Mouse (Mus musculus) bone marrow, adult 2 months (tissue): ENCODE results near the gene Gm8765.
"Not testable (repeated sequence)": the region's sequence is repeated elsewhere in the genome, so short reads cannot be mapped to it uniquely, and the experiment has no call there.

Experiments
- CTCF ChIP-seq: fragments of 200-500 bp; IDR thresholded peaks from 2 replicates; pipeline ENCODE4 v1.5.1; 2011; ENCODE audit warnings: low read length, control low read depth; ENCODE audit not compliant: control insufficient read depth, insufficient read depth
- POLR2A ChIP-seq: fragments of 200-500 bp; IDR thresholded peaks from 2 replicates; pipeline ENCODE4 v1.6.1; 2011; ENCODE audit warnings: low read depth, mild to moderate bottlenecking, control low read depth, low read length, borderline replicate concordance; ENCODE audit not compliant: control insufficient read depth

- TF ChIP-seq POLR2A, CTCF: not testable (repeated sequence)
Observed at GRCm38 (mm10) chr13:50750282-50750681, 52.2 kb downstream of the Gm8765 start.
